Mouse (Mus musculus) layer of hippocampus, adult 2 months (tissue): Measurements from ENCODE around the gene Slc12a8. TPM values are rescaled to one million over a fixed set of nuclear protein-coding genes. Genes with fewer than 3 reads are reported as not detected.
A peak's percentile ranks its signal among the peaks of the same experiment; 100 is the strongest.

ENCODE experiments used
- DNase-seq, 2 experiments: peaks; one replicate each; pipeline ENCODE4 v3.0.0; 2022; ENCODE audit warnings: low spot score in 2 of 2
- H3K27ac ChIP-seq: fragments of 200-600 bp; 2 replicates; pipeline ENCODE4 v1.8.1; 2022
- H3K4me3 ChIP-seq: fragments of 200-600 bp; 2 replicates; pipeline ENCODE4 v1.8.1; 2022; ENCODE audit warnings: mild to moderate bottlenecking
- CTCF ChIP-seq: fragments of 200-600 bp; conservative IDR thresholded peaks from 2 replicates; pipeline ENCODE4 v1.8.1; 2022; ENCODE audit warnings: antibody characterized with exemption, mild to moderate bottlenecking, moderate library complexity
- total RNA-seq, 2 experiments: library from RNA; stranded (reverse); gene quantifications; 2 replicates each; pipeline ENCODE4 v1.2.3; 2021

Gene Slc12a8
- total RNA-seq, 2 experiments from 2014 or later = 0.64 to 0.71 TPM

GRCm38 (mm10) chr16:33518236-33518635, 1.1 kb downstream of the Slc12a8 start:
- DNase-seq = no peak
- no peak overlapping the region for H3K4me3 ChIP-seq
- H3K27ac ChIP-seq = no peak overlapping the region
- no peak for TF ChIP-seq CTCF

GRCm38 (mm10) chr16:33519916-33520568, 2.9 kb downstream of the Slc12a8 start:
- Histone ChIP-seq H3K4me3 (no peak overlapping the region), H3K27ac (no peak overlapping the region)
- no peak for DNase-seq
- no peak for TF ChIP-seq CTCF

- H3K4me3 ChIP-seq = no peak overlapping the region
- no peak for DNase-seq
- no peak overlapping the region for H3K27ac ChIP-seq
- TF ChIP-seq CTCF = no peak
Observed at GRCm38 (mm10) chr16:33522516-33522915, 5.4 kb downstream of the Slc12a8 start.

- TF ChIP-seq CTCF = no peak
- Histone ChIP-seq H3K27ac (no peak overlapping the region), H3K4me3 (no peak overlapping the region)
- no peak for DNase-seq
Observed at GRCm38 (mm10) chr16:33523571-33523970, 6.4 kb downstream of the Slc12a8 start.

- H3K4me3 ChIP-seq = no peak overlapping the region
- no peak overlapping the region for H3K27ac ChIP-seq
- DNase-seq = no peak
- TF ChIP-seq CTCF = no peak
Observed at GRCm38 (mm10) chr16:33529502-33530454, 12.7 kb downstream of the Slc12a8 start.

GRCm38 (mm10) chr16:33531184-33531583, 14.1 kb downstream of the Slc12a8 start:
- H3K4me3 ChIP-seq = no peak overlapping the region
- no peak overlapping the region for H3K27ac ChIP-seq
- DNase-seq = no peak
- TF ChIP-seq CTCF = no peak

- Histone ChIP-seq H3K4me3 (no peak overlapping the region), H3K27ac (no peak overlapping the region)
- TF ChIP-seq CTCF = no peak
- no peak for DNase-seq
Observed at GRCm38 (mm10) chr16:33536456-33536855, 19.3 kb downstream of the Slc12a8 start.

- no peak for DNase-seq
- Histone ChIP-seq H3K27ac (no peak overlapping the region), H3K4me3 (no peak overlapping the region)
- TF ChIP-seq CTCF = no peak
Observed at GRCm38 (mm10) chr16:33537499-33538225, 20.5 kb downstream of the Slc12a8 start.

GRCm38 (mm10) chr16:33544346-33544745, 27.2 kb downstream of the Slc12a8 start:
- H3K4me3 ChIP-seq = no peak overlapping the region
- TF ChIP-seq CTCF = no peak
- DNase-seq = no peak
- H3K27ac ChIP-seq = peak overlapping the region; percentile 57; the same call in 1 of the 2 replicates

- H3K4me3 ChIP-seq = no peak overlapping the region
- no peak for TF ChIP-seq CTCF
- DNase-seq = no peak
- no peak overlapping the region for H3K27ac ChIP-seq
Observed at GRCm38 (mm10) chr16:33545530-33545929, 28.4 kb downstream of the Slc12a8 start.

- no peak for TF ChIP-seq CTCF
- no peak for DNase-seq
- no peak overlapping the region for H3K4me3 ChIP-seq
- no peak overlapping the region for H3K27ac ChIP-seq
Observed at GRCm38 (mm10) chr16:33553689-33554342, 36.7 kb downstream of the Slc12a8 start.

GRCm38 (mm10) chr16:33558121-33558520, 41.0 kb downstream of the Slc12a8 start:
- no peak for TF ChIP-seq CTCF
- Histone ChIP-seq H3K27ac (no peak overlapping the region), H3K4me3 (no peak overlapping the region)
- DNase-seq = no peak
